Mouse (Mus musculus) brain, embryonic 18.5 days (tissue): ENCODE measurements around the gene Pkd1l1.
A peak's percentile ranks its signal among the peaks of the same experiment; 100 is the strongest.

Experiments used
- DNase-seq: peaks from one replicate; pipeline ENCODE4 v3.0.0-alpha.2; 2012; ENCODE audit warnings: low read depth, low spot score

The Pkd1l1 gene

GRCm38 (mm10) chr11:8973166-8973565, at the start of gene Pkd1l1:
TSS of gene Pkd1l1 (minus strand) at chr11:8973266.
- DNase-seq: no peak

- no peak for DNase-seq
Observed at GRCm38 (mm10) chr11:9020207-9020606, 47.1 kb upstream of the Pkd1l1 start.

- no peak for DNase-seq
Observed at GRCm38 (mm10) chr11:9018491-9019267, 45.6 kb upstream of the Pkd1l1 start.

- DNase-seq: no peak
Observed at GRCm38 (mm10) chr11:9014740-9015139, 41.7 kb upstream of the Pkd1l1 start.

GRCm38 (mm10) chr11:9011348-9011747, 38.3 kb upstream of the Pkd1l1 start:
- DNase-seq: no peak

GRCm38 (mm10) chr11:9010853-9011339, 37.8 kb upstream of the Pkd1l1 start, which contains the start of gene Hus1:
TSS of gene Hus1 (minus strand) at chr11:9011191.
- peak; percentile 37 for DNase-seq

GRCm38 (mm10) chr11:9010416-9010815, 37.4 kb upstream of the Pkd1l1 start:
- DNase-seq: no peak

- no peak for DNase-seq
Observed at GRCm38 (mm10) chr11:9008761-9009160, 35.7 kb upstream of the Pkd1l1 start.

- DNase-seq: no peak
Observed at GRCm38 (mm10) chr11:8988084-8988483, 15.0 kb upstream of the Pkd1l1 start.

GRCm38 (mm10) chr11:8986058-8986457, 13.0 kb upstream of the Pkd1l1 start:
- DNase-seq: no peak

GRCm38 (mm10) chr11:8983237-8983861, 10.3 kb upstream of the Pkd1l1 start:
- DNase-seq: peak; percentile 34

GRCm38 (mm10) chr11:8978154-8978553, 5.1 kb upstream of the Pkd1l1 start:
- no peak for DNase-seq

GRCm38 (mm10) chr11:8972093-8972492, 973 bp downstream of the Pkd1l1 start:
- DNase-seq: no peak

- DNase-seq: no peak
Observed at GRCm38 (mm10) chr11:8970509-8970908, 2.6 kb downstream of the Pkd1l1 start.

GRCm38 (mm10) chr11:8968094-8968493, 5.0 kb downstream of the Pkd1l1 start:
- no peak for DNase-seq

GRCm38 (mm10) chr11:8958572-8958971, 14.5 kb downstream of the Pkd1l1 start:
- DNase-seq: no peak

- DNase-seq: no peak
Observed at GRCm38 (mm10) chr11:8958108-8958507, 15.0 kb downstream of the Pkd1l1 start.

GRCm38 (mm10) chr11:8957023-8957422, 16.0 kb downstream of the Pkd1l1 start:
- DNase-seq: no peak

GRCm38 (mm10) chr11:8955678-8956077, 17.4 kb downstream of the Pkd1l1 start:
- DNase-seq: no peak

GRCm38 (mm10) chr11:8949765-8950430, 23.2 kb downstream of the Pkd1l1 start:
- no peak for DNase-seq

- DNase-seq: no peak
Observed at GRCm38 (mm10) chr11:8948871-8949270, 24.2 kb downstream of the Pkd1l1 start.

- no peak for DNase-seq
Observed at GRCm38 (mm10) chr11:8944114-8944513, 29.0 kb downstream of the Pkd1l1 start.
